Mouse (Mus musculus) embryonic stem cell, embryonic (primary cell): ENCODE measurements around the gene Pih1d1.

Source experiments
- CTCF ChIA-PET, 4 experiments: fragments of 300-600 bp in 2 of 4; fragments of 350-600 bp in 2 of 4; sonication (Branson Sonifier 250); formaldehyde crosslinking; loops; one replicate each; lab custom pipeline; 2022; ENCODE audit warnings: inconsistent platforms in 2 of 4; lab: Charles Lee
- POLR2A ChIA-PET, 4 experiments: fragments of 300-600 bp in 2 of 4; fragments of 350-600 bp in 2 of 4; sonication (Branson Sonifier 250); formaldehyde crosslinking; loops; one replicate each; lab custom pipeline; 2022; ENCODE audit warnings: antibody characterized with exemption in 4 of 4, inconsistent platforms in 1 of 4; lab: Charles Lee

The Pih1d1 gene

GRCm38 (mm10) chr7:45162996-45163615, 9.0 kb downstream of the Pih1d1 start:
- ChIA-PET POLR2A (interaction anchor here in 3 of 4 experiments (0.6 to 5.2 kb wide), 23 partner anchors 8 to 468 kb away, joined by 3 to 57 read pairs (median 5); partner anchors contain the start of genes Aldh16a1 (in 2 of the 3), Pih1d1 (in 2 of the 3) and Ccdc155 (in 1 of the 3)), CTCF (interaction anchor here in 3 of 4 experiments (0.6 to 3.8 kb wide), 22 partner anchors 8 to 272 kb away, joined by 3 to 37 read pairs (median 4); partner anchors contain the start of genes Flt3l (in 2 of the 3), Aldh16a1 (in 1 of the 3), Gm45713 (in 1 of the 3) and Pih1d1 (in 1 of the 3))

GRCm38 (mm10) chr7:45163735-45164490, 9.8 kb downstream of the Pih1d1 start, which contains the start of gene Slc17a7:
Slc17a7 (plus strand) TSS chr7:45163949.
- ChIA-PET CTCF (interaction anchor here (0.5 to 3.8 kb wide), 12 partner anchors 8 to 272 kb away, joined by 3 to 37 read pairs (median 4); partner anchors contain the start of genes Aldh16a1 (in 1 of the 4) and Pih1d1 (in 1 of the 4)), POLR2A (interaction anchor here in 3 of 4 experiments (0.9 to 5.2 kb wide), 18 partner anchors 8 to 467 kb away, joined by 3 to 57 read pairs (median 4); partner anchors contain the start of genes Aldh16a1 (in 2 of the 3) and Pih1d1 (in 2 of the 3))

GRCm38 (mm10) chr7:45164833-45165232, 10.7 kb downstream of the Pih1d1 start:
- CTCF ChIA-PET = interaction anchor here (0.5 to 3.8 kb wide), 11 partner anchors 7 to 207 kb away, joined by 3 to 37 read pairs (median 3); no protein-coding TSS in a partner anchor
- POLR2A ChIA-PET = interaction anchor here in 3 of 4 experiments (0.5 to 5.2 kb wide), 20 partner anchors 7 to 315 kb away, joined by 3 to 57 read pairs (median 4); partner anchors contain the start of genes Aldh16a1 (in 2 of the 3), Pih1d1 (in 2 of the 3) and Ccdc155 (in 1 of the 3)

GRCm38 (mm10) chr7:45165701-45166100, 11.6 kb downstream of the Pih1d1 start:
- POLR2A ChIA-PET = interaction anchor here in 2 of 4 experiments (0.6 to 5.2 kb wide), 12 partner anchors 9 to 195 kb away, joined by 3 to 57 read pairs (median 4); partner anchors contain the start of genes Aldh16a1 (in 2 of the 2), Pih1d1 (in 2 of the 2) and Pth2 (in 1 of the 2)
- CTCF ChIA-PET = interaction anchor here in 3 of 4 experiments (0.5 to 1.0 kb wide), 5 partner anchors 10 to 210 kb away, joined by 3 to 5 read pairs (median 3); partner anchors contain the start of genes Flt3l (in 1 of the 3) and Gm45713 (in 1 of the 3)

GRCm38 (mm10) chr7:45166950-45167401, 12.9 kb downstream of the Pih1d1 start:
- POLR2A ChIA-PET = interaction anchor here in 2 of 4 experiments (0.8 to 1.7 kb wide), 6 partner anchors 11 to 176 kb away, joined by 3 to 8 read pairs (median 4); partner anchors contain the start of genes Aldh16a1 (in 1 of the 2) and Pih1d1 (in 1 of the 2)
- CTCF ChIA-PET = interaction anchor here in 3 of 4 experiments (0.7 to 1.1 kb wide), 3 partner anchors 12 to 767 kb away, joined by 3 to 6 read pairs (median 5); partner anchors contain the start of gene Aldh16a1 (in 1 of the 3)

- CTCF ChIA-PET = interaction anchor here in 1 of 4 experiments (1.1 to 5.7 kb wide), 2 partner anchors 13 kb away, joined by 3 to 34 read pairs; partner anchors contain the start of genes Aldh16a1 and Pih1d1
Measured at GRCm38 (mm10) chr7:45167761-45168445, 13.8 kb downstream of the Pih1d1 start.

GRCm38 (mm10) chr7:45168656-45169055, 14.6 kb downstream of the Pih1d1 start:
- ChIA-PET CTCF (interaction anchor here in 1 of 4 experiments (0.6 to 5.7 kb wide), 9 partner anchors 8 to 157 kb away, joined by 3 to 34 read pairs (median 4); partner anchors contain the start of genes Aldh16a1, Pih1d1 and Tead2), POLR2A (interaction anchor here in 3 of 4 experiments (0.6 to 2.1 kb wide), 23 partner anchors 8 to 232 kb away, joined by 3 to 14 read pairs (median 4); partner anchors contain the start of genes Aldh16a1 (in 3 of the 3), Pih1d1 (in 2 of the 3), Pth2 (in 1 of the 3) and Scaf1 (in 1 of the 3))

More at GRCm38 (mm10) chr7:45167761-45168445, 13.8 kb downstream of the Pih1d1 start:
- POLR2A ChIA-PET = interaction anchor here in 3 of 4 experiments (0.8 to 2.1 kb wide), 12 partner anchors 10 to 175 kb away, joined by 3 to 14 read pairs (median 4); partner anchors contain the start of genes Aldh16a1 (in 3 of the 3) and Pih1d1 (in 3 of the 3)

- ChIA-PET POLR2A (interaction anchor here in 2 of 4 experiments (0.7 to 2.1 kb wide), 21 partner anchors 8 to 163 kb away, joined by 3 to 14 read pairs (median 4); partner anchors contain the start of genes Aldh16a1 (in 2 of the 2), Ccdc155 (in 1 of the 2), Pih1d1 (in 1 of the 2) and Pth2 (in 1 of the 2)), CTCF (interaction anchor here in 1 of 4 experiments (0.9 to 5.7 kb wide), 9 partner anchors 9 to 186 kb away, joined by 3 to 34 read pairs (median 4); partner anchors contain the start of genes Aldh16a1, Pih1d1 and Tead2)
Measured at GRCm38 (mm10) chr7:45169495-45169894, 15.4 kb downstream of the Pih1d1 start.

GRCm38 (mm10) chr7:45172974-45173373, 18.9 kb downstream of the Pih1d1 start:
- ChIA-PET CTCF (interaction anchor here (0.6 to 5.7 kb wide), 24 partner anchors 8 to 194 kb away, joined by 3 to 37 read pairs (median 4); partner anchors contain the start of genes Aldh16a1 (in 2 of the 4), Ccdc155 (in 2 of the 4), Pih1d1 (in 1 of the 4) and Ppfia3 (in 1 of the 4)), POLR2A (interaction anchor here in 3 of 4 experiments (0.7 to 3.2 kb wide), 12 partner anchors 9 to 125 kb away, joined by 3 to 20 read pairs (median 4); partner anchors contain the start of genes Aldh16a1 (in 2 of the 3), Slc17a7 (in 2 of the 3) and Rps11 (in 1 of the 3))

GRCm38 (mm10) chr7:45173772-45174171, 19.7 kb downstream of the Pih1d1 start:
- CTCF ChIA-PET = interaction anchor here (0.6 to 4.6 kb wide), 28 partner anchors 8 to 455 kb away, joined by 3 to 30 read pairs (median 4); partner anchors contain the start of genes Ccdc155 (in 1 of the 4), Gys1 (in 1 of the 4), Rcn3 (in 1 of the 4) and Rras (in 1 of the 4)
- POLR2A ChIA-PET = interaction anchor here in 3 of 4 experiments (0.7 to 2.4 kb wide), 12 partner anchors 9 to 449 kb away, joined by 3 to 11 read pairs (median 5); partner anchors contain the start of genes Aldh16a1 (in 2 of the 3), Pih1d1 (in 1 of the 3), Prmt1 (in 1 of the 3) and Slc17a7 (in 1 of the 3)

- ChIA-PET POLR2A (interaction anchor here in 2 of 4 experiments (0.5 to 2.4 kb wide), 19 partner anchors 8 to 348 kb away, joined by 3 to 11 read pairs (median 4); partner anchors contain the start of genes Aldh16a1 (in 2 of the 2), Pih1d1 (in 1 of the 2), Prmt1 (in 1 of the 2) and Rcn3 (in 1 of the 2)), CTCF (interaction anchor here (0.6 to 4.6 kb wide), 30 partner anchors 9 to 454 kb away, joined by 3 to 30 read pairs (median 4); partner anchors contain the start of genes Rcn3 (in 2 of the 4), Aldh16a1 (in 1 of the 4), Ccdc155 (in 1 of the 4) and Gys1 (in 1 of the 4))
Measured at GRCm38 (mm10) chr7:45174567-45175280, 20.6 kb downstream of the Pih1d1 start.

GRCm38 (mm10) chr7:45175398-45175797, 21.3 kb downstream of the Pih1d1 start:
- ChIA-PET CTCF (interaction anchor here (0.6 to 4.6 kb wide), 18 partner anchors 10 to 690 kb away, joined by 3 to 30 read pairs (median 4); partner anchors contain the start of genes Aldh16a1 (in 1 of the 4), Gys1 (in 1 of the 4), Pih1d1 (in 1 of the 4) and Rcn3 (in 1 of the 4)), POLR2A (interaction anchor here in 2 of 4 experiments (0.5 to 2.4 kb wide), 12 partner anchors 10 to 349 kb away, joined by 3 to 11 read pairs (median 3); partner anchors contain the start of genes Aldh16a1 (in 2 of the 2), Pih1d1 (in 1 of the 2), Rcn3 (in 1 of the 2) and Rras (in 1 of the 2))

- POLR2A ChIA-PET = interaction anchor here in 2 of 4 experiments (0.6 to 2.4 kb wide), 8 partner anchors 9 to 102 kb away, joined by 3 to 11 read pairs (median 4); partner anchors contain the start of genes Aldh16a1 (in 1 of the 2) and Slc17a7 (in 1 of the 2)
Measured at GRCm38 (mm10) chr7:45175929-45176328, 21.8 kb downstream of the Pih1d1 start.

GRCm38 (mm10) chr7:45176356-45176755, 22.3 kb downstream of the Pih1d1 start:
- CTCF ChIA-PET = interaction anchor here in 1 of 4 experiments (0.6 to 0.7 kb wide), 4 partner anchors 21 to 649 kb away, joined by 3 to 5 read pairs (median 4); no protein-coding TSS in a partner anchor
- POLR2A ChIA-PET = interaction anchor here in 2 of 4 experiments (0.5 to 1.4 kb wide), 5 partner anchors 10 to 191 kb away, joined by 3 to 5 read pairs (median 3); no protein-coding TSS in a partner anchor

More at GRCm38 (mm10) chr7:45175929-45176328, 21.8 kb downstream of the Pih1d1 start:
- CTCF ChIA-PET = interaction anchor here (0.6 to 4.6 kb wide), 8 partner anchors 14 to 691 kb away, joined by 3 to 30 read pairs (median 6); no protein-coding TSS in a partner anchor
